Comparison of ENCODE assay signal across 20 mouse cellular contexts in the genomic region with DNA sequence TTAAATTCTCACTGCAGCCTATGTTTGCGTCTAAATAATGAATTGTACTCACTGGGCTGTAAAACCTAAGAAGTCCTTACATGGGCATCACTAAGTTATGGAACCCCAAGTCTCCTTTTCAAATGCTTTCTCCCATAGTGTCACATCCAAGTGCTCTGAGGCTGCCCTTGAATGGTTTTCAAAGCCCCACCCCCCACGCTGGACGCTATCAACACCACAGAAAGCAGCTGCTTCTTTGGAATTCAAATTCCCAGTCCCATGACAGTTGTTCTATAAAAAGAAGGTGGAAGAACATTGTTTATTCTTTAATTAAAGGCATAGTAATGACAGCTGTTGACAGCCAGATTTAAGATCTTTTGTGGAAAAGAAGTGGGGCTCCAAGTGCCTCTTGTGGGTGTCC.
DNase-seq lines count a peak whose midpoint lies in the region; ATAC-seq lines count a peak whose summit lies in the region.
"Had no signal": no experiment of that assay in that cellular context is flagged by ENCODE, and none has a peak within 500 bp of the region (broad histone marks: within the 10 kb centered on the region; RNA-seq: fewer than 3 reads in every experiment).

No protein-coding gene starts in this region.

- no peaks in the 10 kb centered on the region for H3K9me3 ChIP-seq in heart, embryonic 10.5 days
- no peaks in the 10 kb centered on the region for H3K9me3 ChIP-seq in heart, embryonic 15.5 days (replicated peaks)
- H3K9me3 ChIP-seq: forebrain, embryonic 13.5 days; neural tube, embryonic 12.5 days had no signal

- H3K4me2 ChIP-seq in heart, embryonic 15.5 days, result no peak overlapping the region
- H3K4me2 ChIP-seq: forebrain, embryonic 13.5 days; midbrain, embryonic 11.5 days; neural tube, embryonic 12.5 days had no signal

- H3K4me1 ChIP-seq in heart, embryonic 10.5 days, result 0 out of 2 replicates have a peak, but pooled peaks cover 21% of the 10 kb centered on the region
- H3K4me1 ChIP-seq in heart, embryonic 15.5 days (replicated peaks), result peaks cover 11% of the 10 kb centered on the region; the same call in 1 of the 2 replicates
- H3K4me1 ChIP-seq: neural tube, embryonic 12.5 days had no signal

- no peak for DNase-seq in heart, embryonic 10.5 days (ENCODE audit: low spot score)
- DNase-seq in heart, postnatal 25 days (ENCODE audit: low spot score), result no peak
- peak; percentile 10 for DNase-seq in kidney, postnatal 14 days
- no peak for DNase-seq in kidney, adult 11 months
- DNase-seq in lung, postnatal 10 days, result peak; percentile 42
- DNase-seq in left cerebral cortex, adult 11 months (ENCODE audit: low spot score), result no peak
- DNase-seq: adrenal gland, postnatal 25 days; B cell, adult 2 months; cerebellum, adult 11 months; cerebellum, postnatal 14 days; gastrocnemius, postnatal 10 days; kidney, adult 18-20 months had no signal

- intact Hi-C loops in heart, postnatal 25 days (cut with DNase I), result no loop called here

- no peaks in the 10 kb centered on the region for H3K36me3 ChIP-seq in heart, embryonic 10.5 days
- H3K36me3 ChIP-seq in heart, embryonic 15.5 days, result no peaks in the 10 kb centered on the region
- H3K36me3 ChIP-seq: neural tube, embryonic 12.5 days had no signal

- H3K9ac ChIP-seq in heart, embryonic 15.5 days, result no peak overlapping the region
- H3K9ac ChIP-seq: forebrain, embryonic 13.5 days; liver, embryonic 14.5 days; neural tube, embryonic 12.5 days had no signal

- H3K4me3 ChIP-seq in heart, embryonic 10.5 days, result no peak overlapping the region
- H3K4me3 ChIP-seq in heart, embryonic 15.5 days, result no peak overlapping the region
- H3K4me3 ChIP-seq: erythroblast, embryonic 14.5 days; forebrain, embryonic 13.5 days; neural tube, embryonic 12.5 days had no signal

- H3K27me3 ChIP-seq in heart, embryonic 10.5 days (ENCODE audit: insufficient read depth, poor library complexity, severe bottlenecking), result no peaks in the 10 kb centered on the region
- no peaks in the 10 kb centered on the region for H3K27me3 ChIP-seq in heart, embryonic 15.5 days
- H3K27me3 ChIP-seq: forebrain, embryonic 13.5 days; neural tube, embryonic 12.5 days had no signal

- ATAC-seq in heart, embryonic 15.5 days (replicated peaks; ENCODE audit: insufficient number of reproducible peaks, insufficient read depth, low FRiP score, low read depth), result peak; percentile 53; the same call in 1 of the 2 replicates
- ATAC-seq: forebrain, embryonic 13.5 days; hindbrain, embryonic 16.5 days had no signal

- 57% methylated on average over 3 of the region's 3 CpGs for WGBS in heart, embryonic 10.5 days
- WGBS in heart, embryonic 15.5 days, result 42% methylated on average over 3 of the region's 3 CpGs

- peak overlapping the region; percentile 59 for H3K27ac ChIP-seq in heart, embryonic 10.5 days
- peak overlapping the region; percentile 25; the same call in 1 of the 2 replicates for H3K27ac ChIP-seq in heart, embryonic 15.5 days
- H3K27ac ChIP-seq: forebrain, embryonic 13.5 days; liver, embryonic 14.5 days; neural tube, embryonic 12.5 days; stomach, postnatal 0 days had no signal

Comparison
In these comparisons a context has a peak if more than half of its experiments do, and no peak if none do; other contexts are left out.
1. DNase-seq: peak in kidney, postnatal 14 days (single experiment) and lung, postnatal 10 days (single experiment); none in heart, embryonic 10.5 days (single experiment), heart, postnatal 25 days (single experiment), kidney, adult 11 months (single experiment) and left cerebral cortex, adult 11 months (single experiment).